Mouse (Mus musculus): Measurements from ENCODE around the gene H2-Q2.
"Not testable (repeated sequence)": the region's sequence is repeated elsewhere in the genome, so short reads cannot be mapped to it uniquely, and the experiment has no call there.

H2-Q2 gene

GRCm38 (mm10) chr17:35379369-35379728 lies 37.3 kb downstream of the H2-Q2 start, which contains the start of gene H2-Q4:
H2-Q4 (plus strand) TSS chr17:35379617.
- peak; percentile 52 to 62 for DNase-seq (ENCODE audit: low spot score in 2 of 2)

GRCm38 (mm10) chr17:35379729-35380451 lies 37.8 kb downstream of the H2-Q2 start:
- DNase-seq (ENCODE audit: low spot score in 2 of 2) = no peak

- DNase-seq (ENCODE audit: low spot score in 2 of 2) = not testable (repeated sequence)
Observed at GRCm38 (mm10) chr17:35389796-35390195, 47.8 kb downstream of the H2-Q2 start.

- DNase-seq (ENCODE audit: low spot score in 2 of 2) = not testable (repeated sequence)
Observed at GRCm38 (mm10) chr17:35392671-35393070, 50.6 kb downstream of the H2-Q2 start.

- DNase-seq (ENCODE audit: low spot score in 2 of 2) = not testable (repeated sequence)
Observed at GRCm38 (mm10) chr17:35393864-35394800, 52.1 kb downstream of the H2-Q2 start.

Data from frontal cortex, postnatal 14 days (tissue).